Mouse (Mus musculus) spleen, postnatal 36 days (tissue): Measurements from ENCODE around the gene Fam166b.

ENCODE experiments used
- DNase-seq, 2 experiments: peaks; one replicate each; pipeline ENCODE4 v3.0.0; 2022; ENCODE audit warnings: low spot score in 2 of 2, mixed read lengths in 1 of 2

Gene Fam166b

GRCm38 (mm10) chr4:43428946-43429345, at the start of gene Fam166b:
Gene Fam166b (minus strand): TSS chr4:43429134.
- DNase-seq, result no peak

GRCm38 (mm10) chr4:43478534-43478858, 49.6 kb upstream of the Fam166b start:
- no peak for DNase-seq

DNA sequence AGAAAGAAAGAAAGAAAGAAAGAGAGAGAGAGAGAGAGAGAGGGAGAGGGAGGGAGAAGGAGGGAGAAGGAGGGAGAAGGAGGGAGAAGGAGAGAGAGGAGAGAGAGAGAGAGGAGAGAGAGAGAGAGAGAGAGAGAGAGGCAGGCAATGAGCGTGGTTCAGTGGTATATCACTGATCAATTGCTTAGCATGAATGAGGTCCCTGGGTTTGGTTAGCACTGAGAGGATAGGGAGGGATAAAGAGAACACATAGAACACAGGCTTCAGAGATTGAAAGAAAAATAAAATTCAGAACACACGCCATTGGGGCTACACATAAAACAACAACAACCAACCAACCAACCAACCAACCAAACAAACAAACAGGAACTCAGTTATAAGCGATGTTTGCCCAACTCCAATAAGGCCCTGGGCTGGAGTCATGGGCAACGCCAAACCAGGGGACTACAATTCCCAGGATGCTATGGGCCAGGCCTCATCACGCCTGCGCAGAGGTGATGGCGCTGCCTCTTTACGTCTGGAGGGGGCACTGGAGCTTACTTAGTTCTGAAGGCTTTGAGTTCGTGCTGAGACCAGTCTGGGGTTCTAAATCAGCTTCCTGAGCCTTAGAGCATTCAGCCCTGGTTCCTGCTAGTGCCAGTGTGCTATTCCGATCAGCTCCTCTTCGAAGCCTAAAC, 49.1 kb upstream of the Fam166b start:
- peak; percentile 92 to 93 for DNase-seq

- peak; percentile 62 to 70 for DNase-seq
These were observed 47.7 kb upstream of the Fam166b start for GRCm38 (mm10) chr4:43476604-43477003.

DNA sequence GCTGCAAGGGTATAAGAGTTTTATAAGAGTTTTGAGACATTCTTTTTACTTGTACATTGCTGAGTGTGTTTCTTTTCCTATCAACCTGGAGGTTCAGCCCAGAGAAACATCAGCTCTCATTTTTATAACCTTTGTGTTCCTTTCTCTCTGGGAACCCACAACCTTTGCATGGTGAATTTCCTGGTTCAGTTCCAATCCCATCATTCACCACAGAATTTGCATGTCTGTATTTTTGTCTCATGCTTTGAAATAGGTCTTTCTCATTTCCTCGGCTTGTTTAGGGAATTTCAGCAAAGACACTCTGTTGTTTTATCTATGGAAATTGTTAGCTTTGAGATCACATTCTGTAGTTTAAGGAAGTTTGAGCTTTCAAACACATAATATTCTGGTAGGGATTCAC, 44.7 kb upstream of the Fam166b start:
- peak; percentile 59 to 69 for DNase-seq

- DNase-seq, result peak in 1 of 2 experiments; percentile 38
These were observed 41.4 kb upstream of the Fam166b start for GRCm38 (mm10) chr4:43470301-43470700.

- no peak for DNase-seq
These were observed 37.9 kb upstream of the Fam166b start for GRCm38 (mm10) chr4:43466872-43467271.

GRCm38 (mm10) chr4:43465935-43466334, 37.0 kb upstream of the Fam166b start:
- peak; percentile 33 to 40 for DNase-seq

- DNase-seq, result no peak
These were observed 34.2 kb upstream of the Fam166b start for GRCm38 (mm10) chr4:43463102-43463501.

- peak; percentile 88 to 89 for DNase-seq
These were observed 28.2 kb upstream of the Fam166b start for GRCm38 (mm10) chr4:43457124-43457523.

- DNase-seq, result peak; percentile 87 to 90
These were observed 27.5 kb upstream of the Fam166b start for GRCm38 (mm10) chr4:43456470-43456869.

DNA sequence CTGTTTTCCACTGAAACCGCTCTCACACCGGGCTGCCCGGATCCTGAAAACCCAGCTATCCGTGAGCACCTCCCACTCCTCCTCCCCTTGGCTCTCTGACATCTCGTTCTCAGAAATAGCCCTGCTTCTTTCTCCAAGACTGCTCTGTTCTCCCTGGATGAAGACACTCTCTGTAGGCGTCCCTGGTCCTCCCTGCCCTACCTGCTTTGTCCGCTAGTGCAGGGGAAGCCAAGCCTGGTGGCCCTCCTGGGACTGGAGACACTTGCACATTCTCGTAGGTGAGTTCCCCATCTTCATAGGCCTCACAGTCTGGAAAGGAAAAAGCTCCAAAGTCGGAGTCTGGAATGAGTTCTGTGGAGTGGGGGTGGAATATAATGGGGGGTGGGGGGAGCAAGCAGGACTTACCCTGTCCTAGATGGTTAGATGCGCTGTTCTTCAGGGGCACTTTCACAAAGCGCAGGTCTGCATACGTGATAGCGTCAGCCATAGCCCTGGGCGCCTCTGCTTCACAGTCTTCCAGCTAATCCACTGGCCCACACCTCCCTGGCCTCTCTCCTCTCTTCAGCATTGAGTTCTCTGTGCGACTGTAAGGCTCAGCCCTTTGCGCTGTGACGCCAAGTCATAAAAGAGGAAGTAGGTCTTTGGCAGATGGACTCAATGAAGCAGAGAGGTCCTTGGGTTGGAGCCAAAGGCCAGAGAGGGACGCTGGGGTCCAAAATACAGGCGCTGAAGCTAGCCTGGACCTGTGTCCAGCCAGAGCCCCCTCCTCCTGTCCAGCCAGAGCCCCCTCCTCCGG, 25.3 kb upstream of the Fam166b start, which contains the start of gene Cd72:
Cd72 (minus strand) TSS at position 588 of the 796 bp plus-strand sequence.
- peak; percentile 78 to 81 for DNase-seq

DNA sequence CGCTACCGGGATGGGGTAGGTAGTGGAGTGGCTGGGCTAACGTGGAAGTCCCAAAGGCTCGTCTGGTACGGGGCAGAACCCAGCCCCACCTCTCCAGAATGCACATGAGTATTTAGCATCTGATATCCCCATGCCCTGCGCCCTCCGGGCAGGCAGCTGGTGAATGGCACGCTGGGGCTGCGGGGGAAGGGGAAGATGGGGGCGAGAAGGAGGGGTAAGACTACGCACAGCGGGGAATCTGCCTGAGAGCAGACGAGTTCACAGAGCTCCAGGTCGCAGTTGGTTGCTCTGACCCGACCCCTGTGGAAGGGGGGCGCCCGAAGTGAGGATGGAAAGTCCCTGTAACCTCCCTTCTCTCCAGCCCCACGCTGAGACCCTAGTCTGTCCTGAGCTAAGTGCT, 24.5 kb upstream of the Fam166b start:
- DNase-seq, result peak in 1 of 2 experiments; percentile 34

DNA sequence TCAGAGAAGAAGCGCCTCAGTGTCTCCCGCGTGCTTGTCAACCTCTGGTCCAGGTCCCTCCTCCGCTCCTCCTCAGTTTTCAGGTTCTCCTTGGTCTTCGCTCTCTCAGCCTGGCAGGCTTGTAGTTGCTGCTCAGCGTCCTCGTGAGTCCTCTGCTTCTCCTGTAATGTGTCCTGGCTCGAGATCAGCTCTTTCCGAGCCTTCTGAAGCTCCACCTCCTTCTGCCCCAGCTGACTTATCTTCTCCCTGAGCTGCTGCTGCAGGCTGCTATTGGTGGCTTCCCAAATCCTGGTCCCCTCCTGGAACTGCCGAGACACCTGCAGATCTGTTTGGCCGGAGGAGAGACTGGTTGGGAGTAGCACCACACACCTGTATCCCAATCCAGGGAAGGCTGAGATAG, 23.4 kb upstream of the Fam166b start:
- no peak for DNase-seq

DNA sequence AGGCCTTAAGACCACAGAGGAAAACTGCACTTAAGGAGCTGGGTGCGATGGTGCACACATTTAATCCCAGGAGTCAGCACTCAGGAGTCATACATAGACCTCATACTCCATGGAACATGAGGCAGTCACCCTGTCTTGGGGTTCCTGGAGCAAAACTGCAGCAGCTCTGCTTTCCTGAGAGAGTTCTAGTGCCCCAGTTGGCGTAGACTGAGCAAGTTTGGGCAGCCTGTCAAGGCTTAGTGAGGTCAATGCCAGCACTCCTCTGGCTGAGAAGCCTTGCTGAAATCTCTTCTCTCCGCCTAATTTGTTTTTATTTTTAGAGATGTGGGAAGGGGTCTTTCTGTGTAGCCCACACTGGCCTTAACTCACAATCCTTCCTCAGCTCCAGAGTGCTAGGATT, 19.6 kb upstream of the Fam166b start:
- no peak for DNase-seq

DNA sequence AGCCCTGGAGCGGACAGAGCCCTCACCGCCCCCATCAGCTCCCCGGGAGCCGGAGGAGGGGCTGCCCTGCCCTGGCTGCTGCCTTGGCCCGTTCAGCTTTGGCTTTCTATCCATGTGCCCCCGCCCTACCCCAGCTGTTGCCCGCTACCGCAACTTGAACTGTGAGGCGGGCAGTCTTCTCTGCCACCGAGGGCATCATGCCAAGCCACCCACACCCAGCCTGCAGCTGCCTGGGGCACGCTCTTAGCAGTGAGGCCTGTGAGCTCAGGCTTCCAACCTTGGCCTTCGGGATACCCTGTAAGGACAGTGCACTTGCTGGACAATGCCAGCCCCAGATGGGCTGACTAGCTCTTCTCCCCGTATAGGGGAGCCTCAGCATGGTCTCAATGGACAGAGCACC, 18.3 kb upstream of the Fam166b start:
- no peak for DNase-seq

DNA sequence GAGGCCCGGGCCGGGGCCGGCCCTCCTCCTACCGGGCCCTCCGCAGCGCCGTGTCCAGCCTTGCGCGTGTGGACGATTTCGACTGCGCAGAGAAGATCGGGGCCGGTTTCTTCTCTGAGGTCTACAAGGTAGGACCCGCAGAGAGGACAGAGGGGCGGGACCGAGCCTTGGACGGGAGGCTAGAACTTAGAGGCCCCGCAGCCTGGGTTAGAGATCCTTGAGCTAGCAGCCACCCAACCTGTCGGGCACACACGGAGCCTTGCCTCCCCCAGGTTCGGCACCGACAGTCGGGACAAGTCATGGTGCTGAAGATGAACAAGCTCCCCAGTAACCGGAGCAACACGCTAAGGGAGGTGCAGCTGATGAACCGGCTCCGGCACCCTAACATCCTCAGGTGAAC, 14.6 kb upstream of the Fam166b start:
- DNase-seq, result peak; percentile 29 to 32

DNA sequence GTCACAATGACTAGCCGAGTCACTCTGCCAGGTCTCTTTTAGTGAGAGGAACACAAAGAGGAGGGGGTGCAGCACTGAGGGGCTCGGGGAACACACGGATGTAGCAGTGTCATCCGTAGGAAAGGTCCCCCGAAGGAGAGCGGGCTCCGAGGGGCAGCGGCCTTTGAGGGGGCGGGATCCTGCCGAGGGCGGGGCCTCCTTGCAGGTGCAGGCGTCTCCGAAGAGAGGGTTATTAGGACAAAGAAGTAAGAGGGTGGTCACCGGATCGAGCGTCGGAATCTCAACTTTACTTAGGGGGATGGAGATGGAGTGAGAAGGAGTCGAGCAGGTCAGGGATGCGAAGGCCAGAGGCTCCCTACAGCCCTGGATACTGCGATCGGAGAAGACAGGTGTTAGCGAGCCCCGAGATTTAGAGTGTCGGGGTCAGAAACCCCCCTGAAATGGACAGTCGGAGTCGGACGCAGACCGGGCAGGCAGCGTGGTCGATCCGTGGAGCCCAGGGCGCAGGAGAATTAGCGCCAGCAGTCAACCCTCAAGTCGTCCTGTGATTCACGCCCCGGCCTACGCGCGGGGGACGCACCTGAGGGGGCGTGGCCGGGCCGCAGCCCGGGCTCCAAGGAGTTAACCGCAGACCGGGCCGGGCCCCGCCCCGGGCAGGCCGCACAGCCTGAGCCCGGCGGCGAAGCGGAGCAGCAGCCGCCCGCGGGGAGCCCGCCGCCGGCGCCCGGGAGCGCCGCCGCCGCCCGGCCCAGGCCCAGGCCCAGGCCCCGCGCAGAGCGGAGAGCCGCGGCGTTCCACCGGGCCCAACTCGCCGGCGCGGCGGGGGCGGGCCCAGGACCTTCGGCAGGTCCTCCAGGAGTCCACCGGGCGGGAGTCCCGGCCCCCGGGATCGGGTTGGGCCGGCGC, 13.8 kb upstream of the Fam166b start:
- DNase-seq, result peak; percentile 82 to 83

DNA sequence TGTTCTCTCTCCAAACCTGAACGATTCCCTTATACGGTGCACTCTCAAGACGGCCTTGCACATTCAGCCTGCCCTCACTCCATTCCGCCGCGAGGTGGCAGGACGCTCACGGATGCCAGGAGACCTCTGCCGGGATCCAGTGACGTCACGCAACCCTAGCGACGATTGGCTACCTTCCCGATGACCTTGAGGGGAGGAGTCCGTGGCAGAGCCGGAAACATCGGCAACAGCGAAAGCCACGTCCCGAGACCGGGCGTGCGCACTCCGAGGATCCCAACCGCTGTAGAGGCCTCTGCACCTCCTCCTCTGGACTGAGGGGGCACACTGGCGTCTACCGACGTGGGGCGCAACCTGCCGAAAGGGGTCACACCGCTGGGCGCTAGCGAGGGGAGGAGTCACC, 13.1 kb upstream of the Fam166b start:
- peak; percentile 99 for DNase-seq

DNA sequence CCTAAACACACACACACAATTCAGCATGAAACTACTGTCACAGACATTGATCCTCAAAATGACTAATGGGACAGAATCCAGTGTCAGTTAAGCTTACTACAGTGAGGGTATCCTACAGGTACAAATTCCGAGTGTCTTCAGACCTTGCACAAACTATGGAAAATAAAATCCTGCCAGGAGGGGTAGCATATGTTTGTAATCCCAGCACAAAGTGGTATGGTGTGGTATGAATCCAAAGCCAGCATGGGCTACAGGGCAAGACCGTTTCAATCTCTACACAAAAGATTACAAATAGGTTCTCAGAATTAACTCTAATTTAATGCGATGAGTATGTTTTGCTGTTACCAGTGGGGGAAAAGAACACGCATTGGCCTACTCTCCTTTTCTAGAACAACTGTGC, 12.7 kb upstream of the Fam166b start, which contains the start of gene Tesk1:
Tesk1 (plus strand) TSS at position 301 of the 400 bp plus-strand sequence.
- DNase-seq, result no peak

DNA sequence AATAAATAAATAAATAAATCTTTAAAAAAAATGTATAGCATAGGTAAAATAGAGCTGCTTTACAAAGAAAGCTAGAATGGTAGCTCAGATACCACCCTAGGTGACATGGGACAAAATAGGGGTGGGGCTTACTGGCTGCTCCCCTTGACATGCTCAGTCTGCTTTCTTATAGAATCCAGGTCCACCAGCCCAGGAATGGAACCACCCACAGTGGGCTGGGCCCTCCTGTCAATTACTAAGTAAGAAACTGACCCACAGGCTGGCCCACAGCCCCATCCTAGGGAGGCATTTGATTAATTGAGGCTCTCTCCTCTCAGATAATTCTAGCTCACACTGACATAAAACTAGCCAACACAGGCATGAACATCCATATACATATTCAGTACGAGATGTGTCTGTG, 3.9 kb upstream of the Fam166b start:
- no peak for DNase-seq

DNA sequence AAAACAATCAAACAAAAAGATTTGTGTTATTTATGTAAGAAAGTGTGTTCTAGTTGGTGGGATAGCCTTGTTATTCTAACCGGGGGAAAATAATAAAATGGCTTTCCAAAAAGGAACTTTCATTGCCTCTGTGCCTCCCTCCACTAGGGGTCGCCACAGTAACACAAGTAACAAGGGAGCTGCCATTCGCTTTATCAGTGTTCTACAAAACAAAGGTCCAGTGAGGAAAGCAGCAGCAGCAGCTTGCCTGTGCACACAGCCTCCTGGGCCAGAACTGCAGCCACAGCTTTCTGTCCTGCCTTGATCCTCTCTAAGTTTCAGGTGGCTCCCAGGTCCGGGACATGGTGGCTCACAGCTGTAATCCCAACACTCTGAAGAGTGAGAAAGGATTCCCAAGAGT, 2.8 kb upstream of the Fam166b start:
- peak; percentile 75 to 83 for DNase-seq
